Mouse (Mus musculus) bone marrow macrophage, adult 2 months (primary cell): ENCODE results near the gene Olfr1066.

Experiments used
- CTCF ChIP-seq: IDR thresholded peaks from 2 replicates; pipeline ENCODE4 v1.5.1; 2012; ENCODE audit warnings: low read depth, mild to moderate bottlenecking, low read length, moderate library complexity
- POLR2A ChIP-seq: IDR thresholded peaks from 2 replicates; pipeline ENCODE4 v1.6.1; 2012; ENCODE audit warnings: mild to moderate bottlenecking, low read depth, low read length, borderline replicate concordance

DNA sequence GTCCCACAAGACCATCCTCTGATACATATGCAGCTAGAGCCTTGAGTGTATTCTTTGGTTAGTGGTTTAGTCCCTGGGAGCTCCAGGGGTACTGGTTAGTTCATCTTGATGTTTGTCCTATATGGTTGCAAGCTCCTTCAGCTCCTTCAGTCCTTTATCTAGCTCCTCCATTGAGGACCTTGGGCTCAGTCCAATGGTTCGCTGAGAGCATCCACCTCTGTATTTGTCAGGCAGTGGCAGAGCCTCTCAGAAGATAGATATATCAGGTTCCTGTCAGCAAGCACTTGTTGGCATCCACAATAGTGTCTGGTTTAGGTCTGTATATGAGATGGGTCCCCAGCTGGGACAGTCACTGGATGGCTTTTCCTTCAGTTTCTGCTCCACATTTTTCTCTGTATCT, 4.4 kb upstream of the Olfr1066 start:
- TF ChIP-seq CTCF (no peak), POLR2A (no peak)
